Mouse (Mus musculus) embryonic facial prominence, embryonic 12.5 days (tissue): ENCODE results near the gene Sos2. TPM values are rescaled to one million over a fixed set of nuclear protein-coding genes. Genes with fewer than 3 reads are reported as not detected.

Experiments
- ATAC-seq: fragments of 200-750 bp; cut with Nextera tagmentation; 2 replicates; pipeline ENCODE4 v1.8.0; 2017; ENCODE audit not compliant: insufficient number of reproducible peaks, insufficient read depth, low FRiP score, low TSS enrichment
- H3K27ac ChIP-seq: fragments of 300-500 bp; sonication (generic); 2 replicates; pipeline ENCODE4 v1.5.1; 2016; ENCODE audit warnings: mild to moderate bottlenecking
- H3K27me3 ChIP-seq: fragments of 300-500 bp; sonication (generic); 2 replicates; pipeline ENCODE4 v1.6.1; 2016; ENCODE audit warnings: mild to moderate bottlenecking, moderate library complexity
- H3K36me3 ChIP-seq: fragments of 300-500 bp; sonication (generic); 2 replicates; pipeline ENCODE4 v1.6.1; 2016; ENCODE audit warnings: mild to moderate bottlenecking
- H3K4me1 ChIP-seq: fragments of 300-500 bp; sonication (generic); 2 replicates; pipeline ENCODE4 v1.6.1; 2016
- H3K4me2 ChIP-seq: fragments of 300-500 bp; sonication (generic); replicated peaks from 2 replicates; pipeline ENCODE4 v1.6.1; 2016; ENCODE audit warnings: mild to moderate bottlenecking, moderate library complexity
- H3K4me3 ChIP-seq: fragments of 300-500 bp; sonication (generic); 2 replicates; pipeline ENCODE4 v1.5.1; 2016; ENCODE audit warnings: mild to moderate bottlenecking
- H3K9ac ChIP-seq: fragments of 300-500 bp; sonication (generic); 2 replicates; pipeline ENCODE4 v1.6.1; 2016; ENCODE audit warnings: mild to moderate bottlenecking, moderate library complexity
- H3K9me3 ChIP-seq: fragments of 300-500 bp; sonication (generic); 2 replicates; pipeline ENCODE4 v1.6.1; 2016; ENCODE audit warnings: mild to moderate bottlenecking, moderate library complexity
- WGBS: fragments of 180-500 bp; shearing (Covaris S2); methylation state at CpG from one replicate; pipeline ENCODE4 v1.1.7; 2016; 5-methylcytosine and 5-hydroxymethylcytosine counted together
- polyA plus RNA-seq: library from polyadenylated mRNA; unstranded; fragments of >200 nt; fragmentation: Nextera tagmentation; extraction: Ambion mirVana; gene quantifications from 2 replicates; pipeline ENCODE4 v1.2.1, GENCODE M21; 2016

The Sos2 gene
- polyA plus RNA-seq, 1 experiment from 2014 or later: 11.0 TPM

- ATAC-seq: no peak
- Histone ChIP-seq H3K4me1 (no peaks in the 10 kb centered on the region), H3K4me2 (no peak overlapping the region), H3K36me3 (no peaks in the 10 kb centered on the region), H3K27me3 (no peaks in the 10 kb centered on the region), H3K9ac (no peak overlapping the region), H3K4me3 (no peak overlapping the region), H3K9me3 (no peaks in the 10 kb centered on the region), H3K27ac (no peak overlapping the region)
- 76% methylated on average over 13 of the region's 13 CpGs for WGBS
These were observed 136.0 kb downstream of the Sos2 start for GRCm38 (mm10) chr12:69545456-69546178.

GRCm38 (mm10) chr12:69544994-69545393 lies 136.7 kb downstream of the Sos2 start:
- 85% methylated on average over 6 of the region's 6 CpGs for WGBS
- H3K9me3 ChIP-seq: no peaks in the 10 kb centered on the region
- no peak overlapping the region for H3K4me3 ChIP-seq
- H3K9ac ChIP-seq: no peak overlapping the region
- no peaks in the 10 kb centered on the region for H3K4me1 ChIP-seq
- H3K27me3 ChIP-seq: no peaks in the 10 kb centered on the region
- no peak for ATAC-seq
- H3K27ac ChIP-seq: no peak overlapping the region
- H3K4me2 ChIP-seq: no peak overlapping the region
- no peaks in the 10 kb centered on the region for H3K36me3 ChIP-seq

- H3K4me2 ChIP-seq: no peak overlapping the region
- no peaks in the 10 kb centered on the region for H3K36me3 ChIP-seq
- H3K27me3 ChIP-seq: no peaks in the 10 kb centered on the region
- 56% methylated on average over 2 of the region's 2 CpGs for WGBS
- no peak overlapping the region for H3K27ac ChIP-seq
- no peak for ATAC-seq
- H3K9ac ChIP-seq: no peak overlapping the region
- H3K4me3 ChIP-seq: no peak overlapping the region
- H3K4me1 ChIP-seq: no peaks in the 10 kb centered on the region
- no peaks in the 10 kb centered on the region for H3K9me3 ChIP-seq
These were observed 137.1 kb downstream of the Sos2 start for GRCm38 (mm10) chr12:69544562-69544961.

- ATAC-seq: no peak
- Histone ChIP-seq H3K27me3 (no peaks in the 10 kb centered on the region), H3K27ac (no peak overlapping the region), H3K4me3 (no peak overlapping the region), H3K36me3 (no peaks in the 10 kb centered on the region), H3K9me3 (no peaks in the 10 kb centered on the region), H3K4me1 (peaks cover 13% of the 10 kb centered on the region), H3K9ac (no peak overlapping the region), H3K4me2 (no peak overlapping the region)
- 92% methylated on average over 8 of the region's 8 CpGs for WGBS
These were observed 139.3 kb downstream of the Sos2 start for GRCm38 (mm10) chr12:69542376-69542775.

- no peak for ATAC-seq
These were observed 140.0 kb downstream of the Sos2 start for GRCm38 (mm10) chr12:69541663-69542062.

GRCm38 (mm10) chr12:69539353-69539752 lies 142.3 kb downstream of the Sos2 start:
- H3K4me1 ChIP-seq: peaks cover 21% of the 10 kb centered on the region
- WGBS: 83% methylated on average over 7 of the region's 7 CpGs
- no peaks in the 10 kb centered on the region for H3K9me3 ChIP-seq
- no peak overlapping the region for H3K4me2 ChIP-seq
- no peak for ATAC-seq
- no peaks in the 10 kb centered on the region for H3K36me3 ChIP-seq
- H3K27me3 ChIP-seq: no peaks in the 10 kb centered on the region
- H3K4me3 ChIP-seq: no peak overlapping the region
- H3K9ac ChIP-seq: no peak overlapping the region
- H3K27ac ChIP-seq: no peak overlapping the region

More at GRCm38 (mm10) chr12:69541663-69542062, 140.0 kb downstream of the Sos2 start:
- H3K4me1 ChIP-seq: peaks cover 21% of the 10 kb centered on the region
- no peak overlapping the region for H3K9ac ChIP-seq
- H3K27ac ChIP-seq: no peak overlapping the region
- WGBS: 75% methylated on average over 8 of the region's 8 CpGs
- no peak overlapping the region for H3K4me3 ChIP-seq
- no peaks in the 10 kb centered on the region for H3K27me3 ChIP-seq
- H3K9me3 ChIP-seq: no peaks in the 10 kb centered on the region
- H3K4me2 ChIP-seq: no peak overlapping the region
- H3K36me3 ChIP-seq: no peaks in the 10 kb centered on the region

- H3K36me3 ChIP-seq: no peaks in the 10 kb centered on the region
- no peak overlapping the region for H3K4me3 ChIP-seq
- H3K9ac ChIP-seq: no peak overlapping the region
- peaks cover 21% of the 10 kb centered on the region for H3K4me1 ChIP-seq
- H3K9me3 ChIP-seq: no peaks in the 10 kb centered on the region
- H3K27ac ChIP-seq: peak overlapping the region; percentile 80
- 60% methylated on average over 4 of the region's 4 CpGs for WGBS
- H3K27me3 ChIP-seq: no peaks in the 10 kb centered on the region
- peak overlapping the region; percentile 33 for H3K4me2 ChIP-seq
- no peak for ATAC-seq
These were observed 143.2 kb downstream of the Sos2 start for GRCm38 (mm10) chr12:69538362-69538950.

GRCm38 (mm10) chr12:69537675-69538361 lies 143.8 kb downstream of the Sos2 start:
- Histone ChIP-seq H3K9ac (no peak overlapping the region), H3K4me3 (no peak overlapping the region), H3K36me3 (no peaks in the 10 kb centered on the region), H3K27me3 (no peaks in the 10 kb centered on the region), H3K27ac (peak overlapping the region; percentile 80), H3K9me3 (no peaks in the 10 kb centered on the region), H3K4me2 (peak overlapping the region; percentile 33), H3K4me1 (peaks cover 21% of the 10 kb centered on the region)
- 35% methylated on average over 19 of the region's 19 CpGs for WGBS
- ATAC-seq: no peak

GRCm38 (mm10) chr12:69537243-69537674 lies 144.4 kb downstream of the Sos2 start:
- Histone ChIP-seq H3K27ac (peak overlapping the region; percentile 80), H3K9ac (no peak overlapping the region), H3K4me1 (peaks cover 21% of the 10 kb centered on the region), H3K36me3 (no peaks in the 10 kb centered on the region), H3K27me3 (no peaks in the 10 kb centered on the region), H3K4me2 (peak overlapping the region; percentile 33), H3K4me3 (no peak overlapping the region), H3K9me3 (no peaks in the 10 kb centered on the region)
- WGBS: 29% methylated on average over 10 of the region's 10 CpGs
- no peak for ATAC-seq

GRCm38 (mm10) chr12:69536616-69537242 lies 144.9 kb downstream of the Sos2 start:
- Histone ChIP-seq H3K4me2 (peak overlapping the region; percentile 33), H3K9ac (no peak overlapping the region), H3K4me1 (peaks cover 21% of the 10 kb centered on the region), H3K27me3 (no peaks in the 10 kb centered on the region), H3K4me3 (no peak overlapping the region), H3K36me3 (no peaks in the 10 kb centered on the region), H3K27ac (peak overlapping the region; percentile 80; the same call in 1 of the 2 replicates), H3K9me3 (no peaks in the 10 kb centered on the region)
- no peak for ATAC-seq
- 65% methylated on average over 10 of the region's 10 CpGs for WGBS
